Mouse (Mus musculus): ENCODE data around the gene Gm9964.
"Not testable (repeated sequence)": the region's sequence is repeated elsewhere in the genome, so short reads cannot be mapped to it uniquely, and the experiment has no call there.

The Gm9964 gene

GRCm38 (mm10) chr11:79296856-79297491 is at the start of gene Gm9964:
Gm9964 (minus strand) TSS chr11:79296906.
- DNase-seq (ENCODE audit: extremely low read depth, low read depth) = peak; percentile 77

GRCm38 (mm10) chr11:79339808-79340781 is 43.4 kb upstream of the Gm9964 start:
- DNase-seq (ENCODE audit: extremely low read depth, low read depth) = no peak

DNA sequence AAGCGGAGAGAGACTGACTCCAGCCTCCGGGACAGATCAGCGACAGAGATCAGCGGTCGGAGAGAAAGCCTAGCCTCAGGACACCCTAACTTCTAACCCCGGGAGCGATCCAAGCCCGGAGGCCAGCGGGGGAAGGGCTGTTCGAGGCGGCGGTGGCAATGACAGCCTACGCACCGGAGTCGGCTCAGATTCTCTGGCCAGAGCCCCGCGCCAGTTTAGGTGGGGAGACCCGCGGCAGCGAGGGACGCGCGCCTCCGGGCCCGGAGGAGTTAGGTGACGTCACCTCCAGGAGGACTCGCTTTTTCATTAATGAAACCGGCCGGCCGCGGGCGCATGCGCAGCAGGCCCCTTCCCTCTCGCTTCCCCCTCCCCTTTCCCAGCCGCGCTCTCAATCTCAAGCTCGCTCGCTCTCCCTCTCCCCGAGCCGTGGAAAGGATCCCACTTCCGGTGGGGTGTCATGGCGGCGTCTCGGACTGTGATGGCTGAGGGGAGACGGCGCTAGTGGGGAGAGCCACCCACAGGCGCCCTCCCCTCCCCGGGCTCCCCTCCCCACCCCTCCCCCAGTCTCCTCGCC is 42.6 kb upstream of the Gm9964 start, which contains the start of gene Nf1:
Gene Nf1 (plus strand): TSS at position 460 of the 574 bp plus-strand sequence.
- peak; percentile 73 for DNase-seq (ENCODE audit: extremely low read depth, low read depth)

DNA sequence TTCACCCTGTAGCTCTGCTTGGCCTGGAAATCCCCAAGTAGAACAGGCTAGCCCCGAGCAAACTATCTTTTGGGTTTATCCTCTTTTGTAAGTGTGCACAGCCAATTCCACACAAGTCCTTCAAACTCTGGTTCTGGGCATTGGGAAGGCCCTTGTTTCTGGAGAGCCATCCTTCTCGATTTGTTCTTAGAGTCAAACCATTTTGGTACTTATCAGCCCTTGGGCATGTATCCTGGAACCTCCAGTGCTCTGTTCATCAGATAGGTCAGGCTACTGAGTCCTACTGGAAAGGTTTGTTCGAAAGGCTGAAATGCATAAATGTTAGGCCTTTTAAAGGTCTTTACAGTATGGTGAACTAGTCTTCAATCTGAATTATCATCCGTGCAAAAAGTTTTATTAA is 41.9 kb upstream of the Gm9964 start:
- DNase-seq (ENCODE audit: extremely low read depth, low read depth) = no peak

GRCm38 (mm10) chr11:79336722-79337267 is 40.1 kb upstream of the Gm9964 start:
- no peak for DNase-seq (ENCODE audit: extremely low read depth, low read depth)

GRCm38 (mm10) chr11:79335077-79335476 is 38.4 kb upstream of the Gm9964 start:
- DNase-seq (ENCODE audit: extremely low read depth, low read depth) = no peak

GRCm38 (mm10) chr11:79329585-79329984 is 32.9 kb upstream of the Gm9964 start:
- no peak for DNase-seq (ENCODE audit: extremely low read depth, low read depth)

GRCm38 (mm10) chr11:79328060-79328459 is 31.4 kb upstream of the Gm9964 start:
- no peak for DNase-seq (ENCODE audit: extremely low read depth, low read depth)

- no peak for DNase-seq (ENCODE audit: extremely low read depth, low read depth)
Measured at GRCm38 (mm10) chr11:79327106-79327505, 30.4 kb upstream of the Gm9964 start.

DNA sequence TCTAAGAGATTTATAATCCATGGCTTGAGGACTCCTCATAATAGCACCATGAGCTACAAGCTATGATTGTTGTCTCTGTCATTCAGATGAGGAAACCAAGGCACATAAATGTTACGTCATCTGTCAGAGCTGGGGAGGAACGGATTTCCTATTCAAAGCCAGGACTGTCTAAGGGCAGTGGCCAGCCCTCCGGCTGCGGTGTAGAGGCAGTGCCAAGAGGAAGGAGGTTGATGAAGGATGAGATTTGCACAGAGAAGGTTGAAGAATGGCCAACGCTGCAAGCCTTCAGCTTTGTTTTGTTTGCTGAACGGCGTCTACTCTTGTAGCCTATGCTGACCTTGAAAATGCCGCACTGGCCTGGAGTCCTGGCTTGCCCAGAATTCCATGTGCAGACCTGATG is 29.0 kb upstream of the Gm9964 start:
- DNase-seq (ENCODE audit: extremely low read depth, low read depth) = no peak

DNA sequence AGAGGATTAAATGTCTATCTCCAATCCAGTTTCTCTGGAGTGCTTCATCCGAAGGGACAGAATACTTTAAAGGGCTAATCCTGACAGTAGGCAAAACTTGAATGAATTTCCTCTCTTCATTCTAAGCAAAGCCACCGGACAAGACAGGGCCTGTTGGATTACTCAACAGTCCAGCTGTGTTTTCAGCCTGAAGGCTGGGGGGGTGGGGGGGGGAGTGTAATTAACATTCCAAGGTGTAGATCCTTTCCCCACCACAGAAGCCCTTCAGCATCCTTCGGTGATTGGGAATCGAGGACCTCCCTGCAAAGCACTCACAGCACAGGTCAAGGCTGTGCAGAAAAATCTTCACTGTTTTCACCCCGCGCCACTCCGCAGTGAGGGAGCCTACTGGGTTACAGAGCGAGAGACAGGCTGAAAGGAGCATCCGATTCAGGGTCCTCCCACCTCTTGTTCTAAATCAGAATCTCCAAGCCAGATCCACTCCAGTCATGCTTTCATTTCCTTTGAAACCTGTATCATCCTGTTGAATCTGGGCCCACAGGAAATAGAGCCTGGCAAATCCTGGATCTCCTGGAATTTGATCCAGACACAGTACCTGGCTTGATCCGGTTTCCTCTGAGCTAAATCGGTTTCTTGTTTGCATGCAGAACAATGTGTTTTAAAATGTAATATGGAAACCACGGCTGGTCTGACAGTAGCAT is 27.4 kb upstream of the Gm9964 start:
- no peak for DNase-seq (ENCODE audit: extremely low read depth, low read depth)

DNA sequence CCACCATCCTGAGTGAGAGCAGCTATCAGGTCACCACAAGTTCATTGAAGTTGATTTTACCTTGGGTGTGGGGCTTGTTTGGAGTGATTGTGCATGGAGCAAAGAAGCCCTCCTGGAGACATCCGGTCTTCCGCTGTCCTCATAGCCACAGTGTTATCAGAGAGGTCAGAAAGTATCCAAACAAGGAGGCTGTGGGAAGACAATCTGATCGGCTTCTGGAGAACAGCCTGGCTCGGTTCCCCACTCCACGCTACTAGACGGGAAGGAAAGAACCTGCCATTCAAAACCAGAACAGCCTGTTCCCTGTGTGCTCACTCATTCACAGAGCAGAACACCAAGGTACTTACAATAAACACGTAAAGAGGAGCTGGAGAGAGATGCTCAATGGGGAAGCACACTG is 23.1 kb upstream of the Gm9964 start:
- no peak for DNase-seq (ENCODE audit: extremely low read depth, low read depth)

DNA sequence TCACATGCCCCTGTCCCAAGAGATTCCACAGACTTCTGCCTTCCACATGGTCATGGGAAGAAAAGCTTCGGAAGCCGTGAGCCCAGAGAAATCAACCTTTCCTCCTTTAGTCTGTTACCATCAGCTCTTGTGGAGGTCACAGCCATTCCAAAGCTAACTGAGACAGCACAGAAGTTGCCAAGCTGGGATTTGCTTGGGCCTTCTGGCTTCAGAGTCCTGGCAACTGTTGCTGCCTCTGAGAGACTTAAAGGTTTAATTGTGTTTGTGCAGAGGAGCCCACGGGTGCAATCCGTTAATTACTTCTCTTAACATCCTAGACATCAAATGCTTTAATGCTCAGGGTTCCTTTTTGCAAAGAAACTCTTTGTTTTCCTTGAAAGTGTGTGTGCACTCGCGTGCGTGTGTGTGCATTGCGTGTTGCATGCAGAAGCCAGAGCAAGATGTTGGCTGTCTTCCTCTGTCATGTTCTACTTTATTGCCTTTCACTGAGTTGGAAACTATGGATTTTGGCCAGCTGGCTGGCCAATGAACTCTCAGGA is 20.2 kb upstream of the Gm9964 start:
- no peak for DNase-seq (ENCODE audit: extremely low read depth, low read depth)

- DNase-seq (ENCODE audit: extremely low read depth, low read depth) = no peak
Measured at GRCm38 (mm10) chr11:79310467-79310866, 13.8 kb upstream of the Gm9964 start.

GRCm38 (mm10) chr11:79307560-79308200 is 11.0 kb upstream of the Gm9964 start:
- no peak for DNase-seq (ENCODE audit: extremely low read depth, low read depth)

DNA sequence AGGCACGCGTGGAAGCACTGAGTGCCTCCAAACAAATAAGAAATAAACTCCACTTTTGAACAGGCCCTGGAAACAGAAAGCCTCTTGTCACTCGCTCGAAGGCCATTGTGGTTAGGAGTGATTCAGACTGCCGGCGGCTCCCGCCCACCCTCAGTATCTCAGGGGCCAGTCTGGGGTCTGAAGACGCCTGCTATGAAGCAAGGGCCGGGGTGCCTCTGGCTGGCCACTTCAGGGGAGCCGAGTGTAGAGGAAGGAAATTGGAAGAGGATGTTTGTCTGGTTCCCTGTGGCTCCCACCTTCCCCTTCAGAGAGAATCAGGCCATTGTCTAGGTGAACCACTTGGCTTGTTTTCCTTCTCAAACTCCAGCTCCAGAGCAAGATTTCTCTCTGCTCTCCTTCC is 10.3 kb upstream of the Gm9964 start:
- DNase-seq (ENCODE audit: extremely low read depth, low read depth) = no peak

DNA sequence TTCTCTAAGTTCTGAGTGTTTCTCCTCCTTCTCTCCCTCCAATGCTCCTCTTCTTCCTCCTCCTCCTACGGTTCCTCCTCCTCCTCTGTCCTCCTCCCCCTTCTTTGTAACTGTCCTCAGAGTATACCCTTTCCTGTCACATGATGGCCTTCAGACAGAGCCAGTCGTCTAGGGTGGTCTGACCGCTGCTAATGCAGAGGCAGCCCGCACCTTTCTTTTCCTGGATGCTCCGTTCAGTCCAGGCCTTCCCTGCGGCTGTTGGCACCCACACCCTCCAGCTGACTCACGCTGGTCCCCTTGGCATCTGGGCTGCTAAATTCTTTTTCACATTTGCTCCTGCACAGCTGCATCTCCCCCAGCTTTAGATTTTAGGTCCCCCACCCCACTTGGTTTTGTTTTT is 9.8 kb upstream of the Gm9964 start:
- DNase-seq (ENCODE audit: extremely low read depth, low read depth) = no peak

GRCm38 (mm10) chr11:79305697-79306340 is 9.1 kb upstream of the Gm9964 start:
- DNase-seq (ENCODE audit: extremely low read depth, low read depth) = peak; percentile 87

- DNase-seq (ENCODE audit: extremely low read depth, low read depth) = not testable (repeated sequence)
Measured at GRCm38 (mm10) chr11:79304245-79304644, 7.5 kb upstream of the Gm9964 start.

DNA sequence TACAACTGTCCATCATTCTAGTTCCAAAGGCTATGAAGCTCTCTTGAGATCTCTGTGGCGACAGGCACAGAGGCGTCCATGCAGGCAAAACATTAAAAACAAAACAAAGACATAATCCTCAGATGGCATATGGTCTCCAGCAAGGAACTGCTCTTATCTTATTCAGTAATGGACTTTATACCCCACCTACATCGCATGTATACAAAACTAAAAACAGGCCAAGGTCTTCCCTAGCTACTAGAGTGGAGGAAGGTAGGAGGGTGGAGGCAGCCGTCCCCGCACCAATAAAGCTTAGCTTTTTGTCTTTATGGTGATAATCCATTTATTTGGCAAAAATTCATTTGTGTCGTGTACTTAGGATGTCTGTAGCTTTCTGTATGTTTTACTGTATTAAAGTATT is 6.4 kb upstream of the Gm9964 start:
- DNase-seq (ENCODE audit: extremely low read depth, low read depth) = no peak
